Mouse (Mus musculus): ENCODE data around the gene Lpar4. TPM values are rescaled to one million over a fixed set of nuclear protein-coding genes. Genes with fewer than 3 reads are reported as not detected.

Gene Lpar4
- polyA plus RNA-seq, 1 experiment from 2014 or later = not detected

GRCm38 (mm10) chrX:106962233-106962632 lies 41.8 kb downstream of the Lpar4 start:
- no peak for DNase-seq (ENCODE audit: low read depth, low spot score)
- in situ Hi-C loops (cut with MboI; ENCODE audit: low pct_unique_long_range_greater_than_20kb) = no loop called here
- peaks cover 32% of the 10 kb centered on the region for H3K27me3 ChIP-seq
- POLR2A ChIA-PET = no interaction called here
- CTCF ChIA-PET = no interaction called here
- TF ChIP-seq CTCF (IDR thresholded peaks at IDR 0.05) = no peak
- ATAC-seq = no peak

GRCm38 (mm10) chrX:106964326-106964725 lies 43.9 kb downstream of the Lpar4 start:
- in situ Hi-C loops (cut with MboI; ENCODE audit: low pct_unique_long_range_greater_than_20kb) = no loop called here
- CTCF ChIA-PET = no interaction called here
- peaks cover 15% of the 10 kb centered on the region for H3K27me3 ChIP-seq
- POLR2A ChIA-PET = no interaction called here
- no peak for TF ChIP-seq CTCF (IDR thresholded peaks at IDR 0.05)
- ATAC-seq (no peak), DNase-seq (ENCODE audit: low read depth, low spot score) (no peak)

Other genes with a start within 250 kb of the Lpar4 start
- gene Rtl3, start 80.0 kb upstream of the Lpar4 start, polyA plus RNA-seq (2021) = not detected
- gene P2ry10, start 167.9 kb downstream of the Lpar4 start, polyA plus RNA-seq (2021) = not detected
- gene P2ry10b, start 228.3 kb downstream of the Lpar4 start, polyA plus RNA-seq (2021) = not detected